Mouse (Mus musculus) spleen, postnatal 10 days (tissue): ENCODE measurements around the gene Dgat2.

ENCODE experiments used
- DNase-seq, 2 experiments: peaks; one replicate each; pipeline ENCODE4 v3.0.0; 2021 to 2022; ENCODE audit warnings: low spot score in 2 of 2

The Dgat2 gene

GRCm38 (mm10) chr7:99182432-99183172 is at the start of gene Dgat2:
Gene Dgat2 (minus strand): TSS chr7:99182719.
- DNase-seq = peak; percentile 83 to 90

GRCm38 (mm10) chr7:99230061-99230747 is 47.7 kb upstream of the Dgat2 start:
- no peak for DNase-seq

- DNase-seq = no peak
Observed at GRCm38 (mm10) chr7:99229411-99229810, 46.9 kb upstream of the Dgat2 start.

- no peak for DNase-seq
Observed at GRCm38 (mm10) chr7:99228825-99229224, 46.3 kb upstream of the Dgat2 start.

- no peak for DNase-seq
Observed at GRCm38 (mm10) chr7:99227267-99227666, 44.7 kb upstream of the Dgat2 start.

GRCm38 (mm10) chr7:99226662-99227061 is 44.1 kb upstream of the Dgat2 start:
- no peak for DNase-seq

GRCm38 (mm10) chr7:99225421-99225820 is 42.9 kb upstream of the Dgat2 start:
- no peak for DNase-seq

- DNase-seq = no peak
Observed at GRCm38 (mm10) chr7:99224648-99225190, 42.2 kb upstream of the Dgat2 start.

- no peak for DNase-seq
Observed at GRCm38 (mm10) chr7:99224225-99224624, 41.7 kb upstream of the Dgat2 start.

- no peak for DNase-seq
Observed at GRCm38 (mm10) chr7:99217338-99218074, 35.0 kb upstream of the Dgat2 start.

GRCm38 (mm10) chr7:99215347-99215855 is 32.9 kb upstream of the Dgat2 start:
- no peak for DNase-seq

GRCm38 (mm10) chr7:99214621-99215185 is 32.2 kb upstream of the Dgat2 start:
- DNase-seq = no peak

GRCm38 (mm10) chr7:99213686-99214085 is 31.2 kb upstream of the Dgat2 start:
- DNase-seq = no peak

- no peak for DNase-seq
Observed at GRCm38 (mm10) chr7:99213056-99213455, 30.5 kb upstream of the Dgat2 start.

- no peak for DNase-seq
Observed at GRCm38 (mm10) chr7:99208704-99209103, 26.2 kb upstream of the Dgat2 start.

GRCm38 (mm10) chr7:99206364-99206763 is 23.8 kb upstream of the Dgat2 start:
- DNase-seq = no peak

- DNase-seq = no peak
Observed at GRCm38 (mm10) chr7:99202163-99202562, 19.6 kb upstream of the Dgat2 start.

GRCm38 (mm10) chr7:99200290-99200689 is 17.8 kb upstream of the Dgat2 start:
- DNase-seq = no peak

GRCm38 (mm10) chr7:99199451-99200175 is 17.1 kb upstream of the Dgat2 start:
- DNase-seq = no peak

- no peak for DNase-seq
Observed at GRCm38 (mm10) chr7:99198811-99199210, 16.3 kb upstream of the Dgat2 start.

GRCm38 (mm10) chr7:99194511-99194910 is 12.0 kb upstream of the Dgat2 start:
- no peak for DNase-seq
